Mouse (Mus musculus) intestine, embryonic 16.5 days (tissue): ENCODE results near the gene Map2k3. TPM values are rescaled to one million over a fixed set of nuclear protein-coding genes. Genes with fewer than 3 reads are reported as not detected.

Experiments used
- ATAC-seq: fragments of 200-750 bp; cut with Nextera tagmentation; 2 replicates; pipeline ENCODE4 v1.8.0; 2017; ENCODE audit warnings: moderate TSS enrichment, moderate library complexity
- H3K27ac ChIP-seq: fragments of 300-500 bp; sonication (generic); 2 replicates; pipeline ENCODE4 v1.5.1; 2014; ENCODE audit warnings: mild to moderate bottlenecking, low read length
- H3K27me3 ChIP-seq: fragments of 300-500 bp; sonication (generic); replicated peaks from 2 replicates; pipeline ENCODE4 v1.6.1; 2014; ENCODE audit warnings: low read length, control low read depth, mixed read lengths; ENCODE audit not compliant: control insufficient read depth, insufficient read depth
- H3K36me3 ChIP-seq: fragments of 300-500 bp; sonication (generic); 2 replicates; pipeline ENCODE4 v1.6.1; 2014; ENCODE audit warnings: low read length, control low read depth; ENCODE audit not compliant: control insufficient read depth, insufficient read depth
- H3K4me1 ChIP-seq: fragments of 300-500 bp; sonication (generic); 2 replicates; pipeline ENCODE4 v1.6.1; 2014; ENCODE audit warnings: low read length, control low read depth, mixed read lengths; ENCODE audit not compliant: control insufficient read depth, insufficient read depth
- H3K4me2 ChIP-seq: fragments of 300-500 bp; sonication (generic); 2 replicates; pipeline ENCODE4 v1.6.1; 2014; ENCODE audit warnings: low read depth, low read length, control low read depth
- H3K4me3 ChIP-seq: fragments of 300-500 bp; sonication (generic); 2 replicates; pipeline ENCODE4 v1.5.1; 2014; ENCODE audit warnings: mild to moderate bottlenecking, low read length
- H3K9ac ChIP-seq: fragments of 300-500 bp; sonication (generic); 2 replicates; pipeline ENCODE4 v1.6.1; 2014; ENCODE audit warnings: low read depth, low read length
- H3K9me3 ChIP-seq: fragments of 300-500 bp; sonication (generic); 2 replicates; pipeline ENCODE4 v1.6.1; 2016; ENCODE audit warnings: low read length, control low read depth; ENCODE audit not compliant: control insufficient read depth
- WGBS: fragments of 180-500 bp; shearing (Covaris S2); extraction: QIAGEN DNeasy Blood & Tissue Kit; methylation state at CpG from one replicate; pipeline ENCODE4 v1.1.7; 2014; 5-methylcytosine and 5-hydroxymethylcytosine counted together
- polyA plus RNA-seq: library from polyadenylated mRNA; unstranded; fragments of >200 nt; fragmentation: Nextera tagmentation; extraction: Ambion mirVana; gene quantifications from 2 replicates; pipeline ENCODE4 v1.2.1, GENCODE M21; 2015

Map2k3 gene
- polyA plus RNA-seq, 1 experiment from 2014 or later = 174 TPM

DNA sequence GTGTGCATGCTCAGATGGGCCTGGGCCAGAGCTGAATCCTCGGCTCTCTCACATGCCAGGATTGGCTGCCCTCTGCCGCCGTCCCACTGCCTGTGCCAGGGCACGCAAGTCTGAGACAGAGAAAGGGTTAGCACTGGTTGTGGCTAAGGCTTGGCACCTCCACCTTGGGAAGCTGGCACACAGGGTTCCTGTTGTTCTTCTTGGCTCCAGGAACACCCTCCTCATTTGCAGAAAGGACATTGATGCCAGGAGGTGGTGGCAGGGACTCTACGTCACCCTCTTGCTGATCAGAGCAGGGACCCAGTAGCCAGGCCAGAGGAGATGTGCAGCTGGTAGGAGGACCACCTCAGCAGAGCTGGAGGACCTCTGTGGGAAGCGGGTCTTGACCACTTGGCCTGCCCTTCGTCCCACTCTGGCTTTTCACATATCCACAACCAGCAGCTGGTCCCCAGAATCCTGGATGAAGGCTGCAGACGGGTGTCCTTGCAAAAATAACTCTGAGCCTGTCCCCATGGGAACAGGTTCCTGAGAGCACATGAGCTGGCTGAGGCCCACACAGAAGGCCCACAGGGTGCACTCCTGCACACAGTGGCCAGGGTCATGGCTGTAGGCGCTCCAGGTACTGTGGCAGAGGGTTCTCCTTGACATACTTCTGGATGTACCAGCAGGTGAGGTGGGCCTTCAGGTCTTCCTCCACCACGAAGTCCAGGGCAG lies 26.3 kb upstream of the Map2k3 start:
- Histone ChIP-seq H3K4me3 (no peak overlapping the region), H3K4me1 (no peaks in the 10 kb centered on the region), H3K9ac (no peak overlapping the region), H3K27ac (no peak overlapping the region), H3K4me2 (no peak overlapping the region), H3K27me3 (no peaks in the 10 kb centered on the region), H3K9me3 (no peaks in the 10 kb centered on the region), H3K36me3 (peaks cover 8% of the 10 kb centered on the region; the same call in 1 of the 2 replicates)
- WGBS = 91% methylated on average over 10 of the region's 10 CpGs
- no peak for ATAC-seq

DNA sequence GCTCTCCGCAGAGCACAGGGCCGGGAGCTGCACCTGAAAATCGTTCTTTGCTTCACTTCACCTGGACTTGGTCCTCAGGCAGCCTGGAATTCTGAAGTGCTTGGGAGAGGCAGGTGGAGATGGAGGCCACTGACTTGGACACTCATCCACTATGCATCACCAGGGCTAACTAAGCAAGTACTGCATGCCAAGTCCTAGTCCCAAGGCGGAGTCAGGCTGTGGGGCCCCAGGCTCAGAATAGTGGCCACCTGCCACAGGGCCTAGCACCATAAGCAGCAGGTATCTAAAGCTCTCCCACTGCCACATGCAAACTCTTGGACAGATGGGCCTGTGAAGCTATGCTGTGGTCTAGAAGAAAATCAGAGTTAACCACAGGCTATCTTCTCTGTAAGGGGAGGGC lies 25.4 kb upstream of the Map2k3 start:
- Histone ChIP-seq H3K4me2 (no peak overlapping the region), H3K9ac (no peak overlapping the region), H3K4me3 (no peak overlapping the region), H3K36me3 (peaks cover 8% of the 10 kb centered on the region; the same call in 1 of the 2 replicates), H3K4me1 (no peaks in the 10 kb centered on the region), H3K9me3 (no peaks in the 10 kb centered on the region), H3K27me3 (no peaks in the 10 kb centered on the region), H3K27ac (no peak overlapping the region)
- ATAC-seq = no peak
- 78% methylated on average over 4 of the region's 4 CpGs for WGBS

DNA sequence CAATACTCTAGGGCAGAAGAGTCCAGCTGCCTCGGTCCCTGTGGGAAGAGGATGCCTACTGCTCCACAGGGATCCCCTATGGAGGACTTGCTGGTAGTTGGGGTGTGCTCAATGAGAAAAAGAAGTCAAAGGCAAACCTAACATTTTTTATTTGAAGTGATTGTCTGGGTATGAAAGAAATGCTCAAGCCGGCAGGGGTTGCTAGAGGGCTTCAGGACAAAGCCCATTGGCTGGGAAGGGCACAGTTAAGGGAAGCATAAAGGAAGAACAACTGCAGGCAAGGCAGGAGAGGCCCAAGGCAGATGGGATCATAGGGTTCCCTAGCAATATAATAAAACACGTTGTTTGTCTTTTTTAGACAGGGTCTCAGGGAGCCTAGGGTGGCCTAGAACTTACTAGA lies 23.8 kb upstream of the Map2k3 start:
- H3K4me1 ChIP-seq = peaks cover 14% of the 10 kb centered on the region
- H3K4me2 ChIP-seq = no peak overlapping the region
- peaks cover 8% of the 10 kb centered on the region; the same call in 1 of the 2 replicates for H3K36me3 ChIP-seq
- ATAC-seq = no peak
- 66% methylated on average over 3 of the region's 3 CpGs for WGBS
- no peaks in the 10 kb centered on the region for H3K27me3 ChIP-seq
- no peak overlapping the region for H3K4me3 ChIP-seq
- no peak overlapping the region for H3K27ac ChIP-seq
- no peak overlapping the region for H3K9ac ChIP-seq
- H3K9me3 ChIP-seq = no peaks in the 10 kb centered on the region

DNA sequence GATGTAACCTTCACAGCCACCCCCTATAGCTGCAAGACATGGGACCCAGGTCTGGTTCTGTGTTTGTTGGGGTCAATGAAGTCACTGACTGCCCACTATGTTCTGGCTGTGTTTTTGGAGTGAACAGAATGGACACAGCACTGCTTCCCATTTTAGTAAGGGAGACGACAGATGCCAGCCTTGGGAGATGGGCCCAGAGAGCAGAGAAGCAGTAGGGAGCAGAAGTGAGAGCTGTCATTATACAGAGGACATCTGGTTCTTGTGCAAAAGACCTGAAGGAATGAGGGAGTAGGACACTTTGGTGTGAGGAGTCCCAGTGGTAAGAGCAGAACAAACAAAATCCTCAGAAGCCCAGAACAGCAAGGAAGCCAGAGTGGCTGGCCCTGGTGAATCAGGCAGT lies 22.2 kb upstream of the Map2k3 start:
- Histone ChIP-seq H3K27me3 (no peaks in the 10 kb centered on the region), H3K27ac (no peak overlapping the region), H3K4me2 (no peak overlapping the region), H3K9me3 (no peaks in the 10 kb centered on the region), H3K4me1 (peaks cover 18% of the 10 kb centered on the region), H3K36me3 (peaks cover 8% of the 10 kb centered on the region; the same call in 1 of the 2 replicates), H3K9ac (no peak overlapping the region), H3K4me3 (no peak overlapping the region)
- 65% methylated on average over 1 of the region's 1 CpGs for WGBS
- ATAC-seq = no peak

DNA sequence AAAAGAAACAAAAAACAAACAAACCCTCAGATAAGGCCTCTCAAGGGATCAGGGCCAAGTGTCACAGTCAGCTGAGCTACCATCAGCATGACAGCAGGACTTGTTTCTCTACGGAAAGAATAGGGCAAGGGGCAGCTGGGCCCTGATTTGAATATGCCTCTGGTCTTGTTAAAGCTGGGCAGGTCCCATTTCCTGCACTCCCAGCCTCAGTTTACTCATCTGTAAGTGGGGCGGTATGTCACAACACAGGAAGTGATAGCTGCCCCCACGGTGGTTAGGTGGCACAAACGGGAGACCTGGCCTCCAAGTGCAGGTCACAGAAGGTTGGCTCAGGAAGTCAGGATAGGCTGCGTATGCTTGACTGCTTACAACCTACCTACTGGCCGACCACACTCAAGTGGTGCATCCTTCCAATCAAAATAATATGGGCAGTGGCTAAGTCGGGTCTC lies 19.3 kb upstream of the Map2k3 start:
- Histone ChIP-seq H3K9ac (peak overlapping the region; percentile 81), H3K4me1 (peaks cover 21% of the 10 kb centered on the region), H3K4me3 (peak overlapping the region; percentile 88), H3K36me3 (no peaks in the 10 kb centered on the region), H3K27ac (no peak overlapping the region), H3K9me3 (no peaks in the 10 kb centered on the region), H3K27me3 (no peaks in the 10 kb centered on the region), H3K4me2 (peak overlapping the region; percentile 83)
- WGBS = 33% methylated on average over 7 of the region's 7 CpGs
- no peak for ATAC-seq

DNA sequence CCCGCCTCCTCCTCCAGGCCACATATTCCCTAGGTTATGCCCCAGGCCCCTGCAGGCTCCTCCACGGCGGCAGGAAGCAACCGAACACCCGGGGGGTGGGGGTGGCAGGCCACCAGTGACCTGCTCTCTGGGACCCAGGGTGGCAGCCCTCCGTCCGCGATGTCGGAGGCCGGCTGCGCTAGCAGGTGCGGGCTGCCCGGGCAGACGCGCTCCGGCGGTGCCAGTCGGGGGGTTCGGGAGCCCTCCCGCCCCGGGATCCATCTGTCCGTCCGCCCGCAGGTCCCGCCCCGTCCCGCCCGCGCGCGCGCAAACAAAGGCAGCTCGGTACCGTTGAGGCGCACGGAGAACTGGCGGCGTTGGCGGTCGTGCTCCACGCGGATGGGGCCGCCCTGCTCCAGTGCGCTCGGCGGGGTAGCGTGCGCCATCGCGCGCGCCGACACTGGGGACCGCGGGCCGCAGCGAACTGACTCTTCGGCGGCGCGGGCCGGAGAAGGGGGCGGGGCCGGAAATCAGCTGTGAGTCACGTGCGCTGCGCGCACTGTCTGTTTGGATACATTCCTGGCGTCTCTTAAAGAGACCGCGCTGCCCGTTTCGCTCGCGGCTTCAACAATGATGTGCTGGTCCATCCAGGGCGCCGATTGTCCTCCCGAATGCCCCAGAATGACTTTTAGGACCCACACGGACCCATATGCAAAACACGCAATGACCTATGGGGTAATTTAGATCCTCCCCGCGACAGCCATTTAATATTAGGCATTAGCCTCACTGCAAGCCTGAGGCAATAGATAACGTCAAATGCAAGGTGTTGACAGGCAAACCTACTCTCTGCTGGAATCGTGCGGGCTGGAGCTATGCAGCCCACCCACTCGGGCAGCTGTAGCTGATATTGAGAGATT lies 18.3 kb upstream of the Map2k3 start:
- under 1% methylated on average over 85 of the region's 86 CpGs for WGBS
- H3K4me2 ChIP-seq = peak overlapping the region; percentile 83
- peaks cover 21% of the 10 kb centered on the region for H3K4me1 ChIP-seq
- peak overlapping the region; percentile 88 for H3K4me3 ChIP-seq
- H3K9me3 ChIP-seq = no peaks in the 10 kb centered on the region
- peak overlapping the region; percentile 81 for H3K9ac ChIP-seq
- peak overlapping the region; percentile 43; the same call in 1 of the 2 replicates for H3K27ac ChIP-seq
- no peaks in the 10 kb centered on the region for H3K27me3 ChIP-seq
- H3K36me3 ChIP-seq = no peaks in the 10 kb centered on the region
- ATAC-seq = peak; percentile 93

DNA sequence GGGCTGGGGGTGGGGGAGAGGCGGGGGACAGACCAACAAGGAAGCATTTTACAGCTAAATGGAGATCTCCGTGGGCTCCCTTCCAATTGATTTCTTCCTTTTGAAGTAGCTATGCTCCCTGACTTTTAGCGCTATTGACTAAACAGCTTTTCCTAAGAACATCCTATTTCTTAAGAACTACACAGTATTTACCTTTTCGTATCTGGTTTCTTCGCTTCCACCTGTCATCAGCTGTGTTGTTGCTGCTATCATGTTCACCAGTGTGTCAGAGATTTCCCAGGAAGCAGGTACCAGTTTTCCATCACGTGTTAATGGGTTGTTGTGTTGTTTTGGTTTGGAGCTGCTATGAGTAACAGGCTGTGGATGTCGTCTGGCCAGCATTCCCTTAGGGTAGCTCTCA lies 17.3 kb upstream of the Map2k3 start, which contains the start of gene Natd1:
Gene Natd1 (minus strand): TSS at position 260 of the 400 bp plus-strand sequence.
- 0 out of 2 replicates have a peak within 1 kb of the TSS, but pooled peaks have one; percentile 43 for H3K27ac ChIP-seq
- H3K4me3 ChIP-seq = peak within 1 kb of the TSS; percentile 88
- no peaks in the 10 kb centered on the region for H3K9me3 ChIP-seq
- peak within 1 kb of the TSS; percentile 81 for H3K9ac ChIP-seq
- H3K27me3 ChIP-seq = no peaks in the 10 kb centered on the region
- H3K4me1 ChIP-seq = peaks cover 21% of the 10 kb centered on the region
- peak within 1 kb of the TSS; percentile 83 for H3K4me2 ChIP-seq
- 22% methylated on average over 7 of the region's 7 CpGs for WGBS
- no peak for ATAC-seq
- no peaks in the 10 kb centered on the region for H3K36me3 ChIP-seq

DNA sequence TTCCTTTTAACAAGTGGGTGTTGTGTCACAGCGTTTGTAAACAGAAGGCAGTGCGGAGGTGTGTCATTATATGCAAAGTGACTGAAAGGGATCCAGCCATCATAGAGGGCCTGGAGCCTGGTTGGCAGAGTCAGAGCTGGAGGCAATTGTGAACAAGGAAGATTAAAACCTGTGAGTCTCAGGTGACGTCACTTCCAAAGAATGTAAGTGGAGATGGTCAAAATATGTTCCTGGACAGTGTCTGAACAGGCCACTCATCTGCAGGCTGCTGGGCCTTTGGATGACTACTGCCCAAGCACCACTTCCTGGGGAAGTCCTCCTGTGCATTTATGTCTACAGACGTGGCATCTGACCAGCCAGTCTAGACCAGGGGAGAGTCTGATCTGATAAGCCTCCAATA lies 16.6 kb upstream of the Map2k3 start:
- Histone ChIP-seq H3K9me3 (no peaks in the 10 kb centered on the region), H3K27me3 (no peaks in the 10 kb centered on the region)
- 65% methylated on average over 4 of the region's 4 CpGs for WGBS

DNA sequence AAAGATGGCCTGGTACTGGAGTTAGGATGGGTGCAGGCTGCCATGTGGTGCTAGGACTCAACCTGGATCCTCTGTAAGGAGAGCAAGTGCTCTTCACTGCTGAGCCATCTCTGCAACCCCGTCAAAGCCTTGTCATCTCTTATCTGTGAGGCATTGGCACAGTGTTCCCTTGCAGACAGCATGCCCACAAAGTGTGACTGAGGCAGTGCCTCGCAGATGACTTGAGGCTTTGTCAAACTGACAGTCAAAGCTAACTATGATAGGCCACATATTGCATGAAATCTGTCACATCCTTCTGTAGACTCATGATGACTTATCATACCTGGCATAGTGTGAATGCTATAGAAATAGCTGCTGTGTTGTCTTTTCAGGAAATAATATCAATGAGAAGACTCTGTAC lies 11.8 kb upstream of the Map2k3 start:
- Histone ChIP-seq H3K27ac (no peak overlapping the region), H3K9ac (no peak overlapping the region), H3K9me3 (no peaks in the 10 kb centered on the region), H3K27me3 (no peaks in the 10 kb centered on the region), H3K4me1 (peaks cover 4% of the 10 kb centered on the region; the same call in 1 of the 2 replicates), H3K4me2 (no peak overlapping the region), H3K36me3 (no peaks in the 10 kb centered on the region), H3K4me3 (no peak overlapping the region)
- ATAC-seq = no peak
- 71% methylated on average over 2 of the region's 2 CpGs for WGBS

More for the DNA sequence above, 16.6 kb upstream of the Map2k3 start:
- H3K4me1 ChIP-seq = peaks cover 21% of the 10 kb centered on the region
- no peaks in the 10 kb centered on the region for H3K36me3 ChIP-seq
- H3K9ac ChIP-seq = no peak overlapping the region
- no peak for ATAC-seq
- no peak overlapping the region for H3K4me2 ChIP-seq
- H3K4me3 ChIP-seq = no peak overlapping the region
- no peak overlapping the region for H3K27ac ChIP-seq
